Mouse (Mus musculus) splenic B cell, adult 2 months (primary cell): ENCODE results near the gene Ddx6.
"Not testable (repeated sequence)": the region's sequence is repeated elsewhere in the genome, so short reads cannot be mapped to it uniquely, and the experiment has no call there.

Experiments used
- DNase-seq: peaks from one replicate; pipeline ENCODE4 v3.0.0-alpha.2; 2011; ENCODE audit warnings: low read depth, low spot score
- H3K27me3 ChIP-seq: 2 replicates; pipeline ENCODE4 v1.6.1; 2012; ENCODE audit warnings: mild to moderate bottlenecking, low read length, moderate library complexity, mixed read lengths; ENCODE audit not compliant: control insufficient read depth, poor library complexity, insufficient read depth, severe bottlenecking
- H3K36me3 ChIP-seq: 2 replicates; pipeline ENCODE4 v1.6.1; 2012; ENCODE audit warnings: mild to moderate bottlenecking, low read length, moderate library complexity, mixed read lengths; ENCODE audit not compliant: control insufficient read depth, poor library complexity, insufficient read depth, severe bottlenecking

Ddx6 gene

DNA sequence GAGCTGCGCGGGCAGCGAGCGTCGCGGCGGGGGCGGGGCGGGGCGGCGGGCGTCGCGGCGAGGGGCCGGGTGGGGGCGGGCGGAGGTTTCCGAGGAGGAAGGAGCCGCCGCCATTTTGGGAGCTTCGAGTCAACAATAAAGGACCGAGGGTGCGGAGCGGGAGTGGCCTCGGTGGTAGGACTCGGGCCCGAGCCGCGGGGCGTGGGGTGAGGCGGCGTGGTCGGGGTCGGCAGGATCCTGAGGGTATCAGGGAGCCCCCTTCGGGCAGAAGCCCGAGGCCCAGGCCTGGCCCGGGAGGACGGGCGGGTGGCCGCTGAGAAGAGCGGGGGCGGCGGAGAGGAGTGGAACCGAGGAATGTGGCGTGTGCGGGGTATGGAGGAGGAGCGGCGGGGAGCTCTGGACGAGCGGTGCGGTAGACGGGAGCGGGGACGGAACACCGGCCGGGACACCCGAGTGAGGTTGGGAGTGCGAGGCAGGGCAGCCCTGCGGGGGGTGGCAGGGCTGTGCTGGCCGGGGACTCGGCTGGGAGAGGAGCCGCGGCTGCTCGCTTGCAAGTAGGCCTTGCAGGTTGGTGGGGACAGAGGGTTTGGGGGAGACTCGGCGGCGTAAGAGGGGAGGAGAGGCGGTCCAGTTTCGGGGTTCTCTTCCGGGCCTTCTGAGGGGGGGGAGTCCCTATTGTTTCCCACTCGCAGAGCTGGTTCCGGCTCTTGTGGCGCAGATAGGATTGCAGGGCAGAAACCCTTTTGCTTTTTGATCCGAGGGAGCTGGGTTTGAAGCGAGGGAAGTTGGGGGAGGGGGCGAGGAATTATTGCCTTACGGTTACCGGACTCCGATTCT, at the start of gene Ddx6:
TSS of gene Ddx6 (plus strand) at position 114 of the 837 bp plus-strand sequence.
- 0 out of 2 replicates have a peak, but pooled peaks cover 2% of the 10 kb centered on the region for H3K27me3 ChIP-seq
- DNase-seq: peak; percentile 76

DNA sequence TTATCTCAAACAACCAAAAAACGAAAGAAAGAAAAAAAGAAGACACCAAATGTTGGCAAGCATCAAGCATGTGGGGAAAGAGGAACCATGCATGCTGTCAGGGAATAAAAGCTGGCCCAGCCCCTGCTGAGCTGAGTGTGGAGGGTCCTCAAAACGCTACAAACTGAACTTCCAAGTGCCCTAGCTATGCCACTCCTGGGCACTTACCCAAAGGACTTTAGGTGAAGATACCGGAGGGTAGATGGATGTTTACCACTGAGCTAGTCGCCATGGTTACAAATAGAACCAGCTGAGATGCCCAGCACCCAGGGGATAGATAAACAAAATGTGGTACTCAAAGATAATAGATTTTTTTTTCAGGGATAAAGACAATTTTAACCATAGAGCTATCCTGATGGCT, 43.1 kb upstream of the Ddx6 start, which contains the start of gene Cxcr5:
TSS of gene Cxcr5 (minus strand) at position 281 of the 400 bp plus-strand sequence.
- Histone ChIP-seq H3K36me3 (no peaks in the 10 kb centered on the region), H3K27me3 (no peaks in the 10 kb centered on the region)
- DNase-seq: no peak

More for the DNA sequence above, at the start of gene Ddx6:
- peaks cover 10% of the 10 kb centered on the region; the same call in 1 of the 2 replicates for H3K36me3 ChIP-seq

GRCm38 (mm10) chr9:44562936-44563335, 41.8 kb upstream of the Ddx6 start:
- no peaks in the 10 kb centered on the region for H3K27me3 ChIP-seq
- DNase-seq: no peak

DNA sequence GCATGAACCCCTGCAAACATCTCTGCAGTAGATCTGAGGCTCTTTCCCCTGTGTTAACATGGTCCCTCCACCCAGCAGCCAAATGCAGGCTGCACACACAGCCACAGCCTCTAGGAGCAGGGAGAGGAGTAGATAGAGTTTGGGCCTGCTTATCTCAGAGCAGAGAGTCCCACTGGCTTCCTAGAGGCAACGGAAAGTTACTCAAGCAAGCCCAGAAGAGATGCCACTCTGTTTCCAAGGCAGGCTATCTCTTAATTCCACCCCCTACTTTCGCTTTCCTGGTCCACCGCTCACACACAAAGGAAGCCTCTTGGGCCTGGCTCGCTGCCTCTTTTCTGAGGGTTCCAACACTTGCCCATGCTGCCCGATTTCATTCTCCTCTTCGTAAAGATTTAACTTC, 39.3 kb upstream of the Ddx6 start:
- DNase-seq: peak; percentile 81
- Histone ChIP-seq H3K27me3 (no peaks in the 10 kb centered on the region), H3K36me3 (no peaks in the 10 kb centered on the region)

More at GRCm38 (mm10) chr9:44562936-44563335, 41.8 kb upstream of the Ddx6 start:
- H3K36me3 ChIP-seq: no peaks in the 10 kb centered on the region

GRCm38 (mm10) chr9:44567338-44568082, 37.2 kb upstream of the Ddx6 start:
- H3K27me3 ChIP-seq: no peaks in the 10 kb centered on the region
- no peaks in the 10 kb centered on the region for H3K36me3 ChIP-seq
- peak; percentile 93 for DNase-seq

DNA sequence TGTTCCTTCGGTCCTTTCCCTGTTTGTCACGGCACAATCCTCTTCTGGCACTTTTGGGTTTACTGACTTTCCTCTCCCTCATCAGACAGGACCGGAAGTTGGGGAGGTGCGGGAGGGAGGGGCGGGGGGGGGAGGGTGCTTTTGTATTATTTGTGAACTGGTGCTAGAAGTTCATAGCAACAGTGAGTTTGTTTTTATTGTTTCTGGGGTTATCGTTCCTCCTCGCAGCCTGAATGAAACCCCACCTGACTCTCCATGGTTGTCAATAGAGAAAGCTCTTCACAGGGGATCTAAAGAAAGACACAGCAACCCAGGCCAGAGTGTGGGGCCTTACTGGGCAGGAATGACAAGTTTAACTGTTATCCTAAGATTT, 36.6 kb upstream of the Ddx6 start:
- H3K27me3 ChIP-seq: no peaks in the 10 kb centered on the region
- no peaks in the 10 kb centered on the region for H3K36me3 ChIP-seq
- peak; percentile 86 for DNase-seq

- H3K27me3 ChIP-seq: no peaks in the 10 kb centered on the region
- DNase-seq: peak; percentile 95
- no peaks in the 10 kb centered on the region for H3K36me3 ChIP-seq
Observed at GRCm38 (mm10) chr9:44570939-44571382, 33.7 kb upstream of the Ddx6 start.

DNA sequence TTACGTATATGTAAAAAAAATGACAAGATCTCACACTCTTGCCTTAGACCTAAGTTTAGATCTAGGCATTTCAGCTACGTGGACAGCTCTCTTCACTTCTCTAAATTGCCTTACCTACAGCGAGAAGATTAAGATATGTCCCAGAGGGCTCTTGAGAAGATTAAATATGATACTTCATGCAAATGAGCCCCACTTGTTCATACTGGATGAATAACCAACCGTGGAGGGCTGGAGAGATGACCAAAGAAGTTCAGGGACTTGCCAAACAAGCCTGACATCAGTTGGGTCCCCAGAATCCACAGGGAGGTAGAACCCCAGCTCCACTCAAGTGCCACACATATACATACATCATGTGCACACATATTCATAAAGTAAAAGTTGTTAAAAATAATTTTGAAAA, 31.4 kb upstream of the Ddx6 start:
- H3K27me3 ChIP-seq: no peaks in the 10 kb centered on the region
- H3K36me3 ChIP-seq: no peaks in the 10 kb centered on the region
- peak; percentile 85 for DNase-seq

DNA sequence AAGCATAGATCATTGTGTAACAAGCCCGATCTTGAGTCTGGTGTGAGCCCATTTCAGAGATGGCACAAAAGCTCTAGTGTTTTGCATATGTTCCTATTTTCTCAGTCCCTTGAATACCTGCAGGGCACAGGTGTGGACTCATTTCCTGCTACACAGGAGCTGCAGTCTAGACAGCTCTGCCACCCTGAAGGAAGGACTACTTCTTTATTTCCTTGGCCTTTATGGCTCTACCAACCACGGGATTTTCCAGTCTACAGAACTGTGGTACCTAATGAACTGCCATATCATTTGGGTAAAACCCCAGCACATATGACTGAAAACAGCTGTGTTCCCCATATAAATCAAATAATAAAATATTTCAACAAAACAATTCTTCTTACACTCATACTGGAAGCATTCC, 29.6 kb upstream of the Ddx6 start:
- DNase-seq: peak; percentile 75
- H3K27me3 ChIP-seq: no peaks in the 10 kb centered on the region
- H3K36me3 ChIP-seq: no peaks in the 10 kb centered on the region

GRCm38 (mm10) chr9:44576046-44576445, 28.6 kb upstream of the Ddx6 start:
- H3K36me3 ChIP-seq, H3K27me3 ChIP-seq, DNase-seq: not testable (repeated sequence)

- no peaks in the 10 kb centered on the region for H3K27me3 ChIP-seq
- no peaks in the 10 kb centered on the region for H3K36me3 ChIP-seq
- DNase-seq: peak; percentile 93
Observed at GRCm38 (mm10) chr9:44579392-44579791, 25.3 kb upstream of the Ddx6 start.

DNA sequence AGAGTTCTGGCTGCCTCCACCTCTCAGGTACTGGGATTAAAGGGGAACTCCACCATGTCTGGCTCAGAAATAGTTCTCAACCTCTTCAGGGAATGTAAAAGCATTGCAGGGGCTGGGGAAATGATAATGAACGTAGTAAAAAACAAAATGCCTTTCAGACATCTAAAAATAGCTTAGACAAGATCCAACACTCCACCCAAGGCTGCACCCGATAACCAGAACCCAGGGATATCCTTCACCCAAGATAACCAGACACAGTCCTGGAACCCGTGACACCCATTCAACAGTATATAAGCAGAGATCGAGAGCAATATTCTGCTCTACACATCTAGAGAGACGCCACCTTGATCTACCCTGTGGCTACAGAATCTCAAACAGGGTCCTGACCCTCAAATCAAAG, 24.6 kb upstream of the Ddx6 start:
- DNase-seq: no peak
- H3K36me3 ChIP-seq: no peaks in the 10 kb centered on the region
- no peaks in the 10 kb centered on the region for H3K27me3 ChIP-seq

GRCm38 (mm10) chr9:44581423-44581822, 23.3 kb upstream of the Ddx6 start:
- peak; percentile 93 for DNase-seq
- H3K36me3 ChIP-seq: no peaks in the 10 kb centered on the region
- no peaks in the 10 kb centered on the region for H3K27me3 ChIP-seq

DNA sequence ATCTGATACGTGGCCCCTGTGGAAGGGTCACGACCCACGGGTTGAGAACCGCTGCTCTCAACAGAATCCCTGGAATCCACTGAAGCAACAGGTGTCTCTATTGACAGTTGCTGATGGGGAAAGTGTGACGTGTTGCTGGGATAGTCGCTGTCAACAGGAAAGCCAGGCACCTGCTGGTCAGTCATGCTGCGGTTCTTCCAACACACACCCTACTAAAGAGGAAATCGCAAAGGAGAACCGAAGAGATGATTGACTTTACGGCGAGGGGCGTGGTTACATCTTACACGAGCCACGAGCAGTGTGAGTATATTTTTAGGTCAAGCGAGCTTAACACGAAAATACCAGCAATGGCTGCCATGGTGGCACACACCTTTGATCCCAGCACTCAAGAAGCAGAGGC, 22.3 kb upstream of the Ddx6 start:
- peak; percentile 96 for DNase-seq
- no peaks in the 10 kb centered on the region for H3K36me3 ChIP-seq

DNA sequence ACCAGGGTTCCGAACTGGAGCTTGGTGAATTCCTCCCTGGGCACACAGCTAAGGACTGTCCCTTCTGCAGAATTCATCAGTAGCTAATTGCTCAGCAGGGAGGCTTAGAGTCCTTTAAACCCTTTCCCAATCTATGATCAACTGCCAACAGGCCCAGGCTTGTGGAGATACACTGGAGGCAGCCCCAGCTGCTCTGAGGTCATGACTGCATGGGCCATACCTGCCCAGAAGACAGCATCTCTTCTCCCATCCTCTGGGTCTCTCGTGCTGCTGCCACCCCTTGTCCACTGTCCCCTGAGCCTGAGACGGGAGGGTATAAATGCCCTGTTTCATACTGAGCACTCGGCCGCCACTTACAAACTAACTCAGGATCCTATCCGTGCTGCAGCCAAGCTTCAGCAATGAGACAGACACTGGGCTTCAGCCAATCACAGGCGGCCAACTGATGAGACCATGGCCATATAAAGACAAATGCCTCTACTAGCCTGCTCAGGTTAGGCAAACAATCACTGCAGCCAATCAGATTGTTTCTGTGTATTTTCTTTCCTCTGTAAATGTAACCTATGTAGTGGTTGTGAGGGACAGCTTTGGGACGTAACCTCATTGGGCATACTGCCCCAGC, 17.9 kb upstream of the Ddx6 start:
- no peaks in the 10 kb centered on the region for H3K36me3 ChIP-seq
- H3K27me3 ChIP-seq: no peaks in the 10 kb centered on the region
- no peak for DNase-seq

More for the DNA sequence above, 22.3 kb upstream of the Ddx6 start:
- H3K27me3 ChIP-seq: no peaks in the 10 kb centered on the region
